Mouse (Mus musculus) stomach, embryonic 15.5 days (tissue): ENCODE data around the gene Spg11. TPM values are rescaled to one million over a fixed set of nuclear protein-coding genes. Genes with fewer than 3 reads are reported as not detected.
"Not testable (repeated sequence)": the region's sequence is repeated elsewhere in the genome, so short reads cannot be mapped to it uniquely, and the experiment has no call there.

Experiments
- ATAC-seq: fragments of 200-750 bp; cut with Nextera tagmentation; 2 replicates; pipeline ENCODE4 v1.8.0; 2017; ENCODE audit warnings: low read depth, moderate number of reproducible peaks, moderate TSS enrichment; ENCODE audit not compliant: insufficient read depth, low FRiP score
- H3K27ac ChIP-seq: fragments of 300-500 bp; sonication (generic); 2 replicates; pipeline ENCODE4 v1.5.1; 2015; ENCODE audit warnings: mild to moderate bottlenecking, inconsistent platforms
- H3K27me3 ChIP-seq: fragments of 300-500 bp; sonication (generic); replicated peaks from 2 replicates; pipeline ENCODE4 v1.6.1; 2015; ENCODE audit warnings: inconsistent platforms
- H3K36me3 ChIP-seq: fragments of 300-500 bp; sonication (generic); 2 replicates; pipeline ENCODE4 v1.6.1; 2015; ENCODE audit warnings: inconsistent platforms
- H3K4me1 ChIP-seq: fragments of 300-500 bp; sonication (generic); 2 replicates; pipeline ENCODE4 v1.6.1; 2015; ENCODE audit warnings: inconsistent platforms
- H3K4me2 ChIP-seq: fragments of 300-500 bp; sonication (generic); 2 replicates; pipeline ENCODE4 v1.6.1; 2015; ENCODE audit warnings: mild to moderate bottlenecking, inconsistent platforms
- H3K4me3 ChIP-seq: fragments of 300-500 bp; sonication (generic); replicated peaks from 2 replicates; pipeline ENCODE4 v1.5.1; 2015; ENCODE audit warnings: inconsistent platforms
- H3K9ac ChIP-seq: fragments of 300-500 bp; sonication (generic); 2 replicates; pipeline ENCODE4 v1.6.1; 2015; ENCODE audit warnings: inconsistent platforms
- H3K9me3 ChIP-seq: fragments of 300-500 bp; sonication (generic); 2 replicates; pipeline ENCODE4 v1.6.1; 2016; ENCODE audit warnings: inconsistent platforms
- whole genome bisulfite sequencing: fragments of 180-500 bp; shearing (Covaris S2); methylation state at CpG from one replicate; pipeline ENCODE4 v1.1.7; 2015; 5-methylcytosine and 5-hydroxymethylcytosine counted together
- polyA plus RNA-seq: library from polyadenylated mRNA; unstranded; fragments of >200 nt; fragmentation: Nextera tagmentation; extraction: Ambion mirVana; gene quantifications from 2 replicates; pipeline ENCODE4 v1.2.1, GENCODE M21; 2015

Spg11 gene
- polyA plus RNA-seq, 1 experiment from 2014 or later = 7.7 TPM

DNA sequence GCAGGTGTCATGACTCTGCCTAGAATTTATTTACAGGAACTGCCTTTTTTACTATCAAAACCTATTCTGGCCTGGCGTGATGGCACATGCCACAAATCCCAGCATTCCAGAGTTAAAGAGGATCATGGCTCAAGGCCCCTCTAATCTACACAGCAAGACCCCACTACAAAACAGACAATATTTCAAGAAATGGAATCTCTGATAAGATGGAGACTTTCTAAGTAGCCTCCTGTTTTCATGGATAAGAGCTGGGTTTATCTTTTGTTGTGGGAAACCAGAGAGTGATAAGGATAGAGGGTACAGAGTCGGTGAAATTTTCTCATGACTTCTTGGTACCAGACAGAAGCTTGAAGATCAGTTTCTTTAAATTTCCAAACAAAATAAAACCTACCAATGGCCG is 82.1 kb downstream of the Spg11 start:
- H3K9ac ChIP-seq = no peak overlapping the region
- H3K27ac ChIP-seq = no peak overlapping the region
- H3K27me3 ChIP-seq = no peaks in the 10 kb centered on the region
- no peak overlapping the region for H3K4me2 ChIP-seq
- ATAC-seq = peak; percentile 35; the same call in 1 of the 2 replicates
- H3K4me1 ChIP-seq = no peaks in the 10 kb centered on the region
- 81% methylated on average over 3 of the region's 3 CpGs for WGBS
- no peaks in the 10 kb centered on the region for H3K9me3 ChIP-seq
- H3K36me3 ChIP-seq = peaks cover 11% of the 10 kb centered on the region
- H3K4me3 ChIP-seq = no peak overlapping the region

- no peak overlapping the region for H3K4me3 ChIP-seq
- H3K4me1 ChIP-seq = no peaks in the 10 kb centered on the region
- no peak for ATAC-seq
- no peaks in the 10 kb centered on the region for H3K9me3 ChIP-seq
- no peak overlapping the region for H3K4me2 ChIP-seq
- 82% methylated on average over 5 of the region's 6 CpGs for WGBS
- H3K36me3 ChIP-seq = peaks cover 7% of the 10 kb centered on the region; the same call in 1 of the 2 replicates
- no peak overlapping the region for H3K27ac ChIP-seq
- H3K9ac ChIP-seq = no peak overlapping the region
- H3K27me3 ChIP-seq = no peaks in the 10 kb centered on the region
These were observed 86.2 kb downstream of the Spg11 start for GRCm38 (mm10) chr2:122031970-122032369.

DNA sequence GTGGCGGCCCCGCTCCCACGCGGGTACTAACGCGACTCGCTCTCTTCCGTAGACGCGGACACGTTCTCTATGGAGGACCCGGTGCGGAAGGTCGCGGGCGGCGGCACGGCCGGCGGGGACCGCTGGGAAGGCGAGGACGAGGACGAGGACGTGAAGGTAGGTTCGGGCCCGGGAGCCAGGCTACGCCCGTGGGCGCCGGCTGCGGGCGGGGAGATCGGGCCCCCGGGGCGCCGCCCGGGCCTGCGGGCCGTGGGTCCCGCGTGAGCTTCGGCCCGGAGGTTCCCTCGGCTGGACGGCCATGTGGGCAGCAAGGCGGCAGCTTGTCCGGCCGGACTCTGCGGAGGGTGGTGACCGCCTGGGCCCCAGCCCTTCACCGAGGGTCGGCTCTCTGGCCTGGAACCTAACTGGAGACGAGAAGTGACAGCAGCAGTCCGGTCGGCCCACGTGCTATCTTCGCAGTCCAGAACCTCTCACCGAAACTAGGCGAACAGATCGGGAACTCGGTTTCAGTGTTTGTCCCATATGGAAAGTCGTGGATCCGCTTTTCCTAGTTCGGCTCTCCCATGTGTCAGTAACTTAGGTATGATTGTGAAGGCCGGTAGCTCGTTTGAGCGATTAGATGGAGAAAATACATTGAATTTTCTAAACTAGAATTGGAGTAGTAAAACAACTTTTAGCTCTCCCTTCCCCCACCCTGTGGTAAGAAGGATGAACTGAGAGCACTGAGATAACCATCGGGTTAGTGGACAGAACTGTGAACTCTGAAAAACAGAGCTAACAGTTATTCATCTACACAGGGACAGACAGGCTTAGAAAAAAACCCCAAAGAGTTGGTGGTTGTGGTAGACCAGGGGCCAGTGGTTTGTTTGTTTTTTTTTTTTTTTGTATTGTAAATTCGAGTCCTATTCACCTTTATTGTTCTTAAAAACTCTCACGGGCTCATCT is 89.2 kb downstream of the Spg11 start:
- Histone ChIP-seq H3K27ac (peak overlapping the region; percentile 93), H3K9me3 (no peaks in the 10 kb centered on the region), H3K4me3 (peak overlapping the region; percentile 82), H3K27me3 (no peaks in the 10 kb centered on the region), H3K9ac (peak overlapping the region; percentile 77), H3K4me1 (no peaks in the 10 kb centered on the region), H3K36me3 (0 out of 2 replicates have a peak, but pooled peaks cover 3% of the 10 kb centered on the region), H3K4me2 (peak overlapping the region; percentile 56)
- WGBS = under 1% methylated on average over 69 of the region's 71 CpGs
- ATAC-seq = peak; percentile 53

- Histone ChIP-seq H3K4me3 (peak within 1 kb of the TSS; percentile 82), H3K9ac (peak within 1 kb of the TSS; percentile 77), H3K4me1 (no peaks in the 10 kb centered on the region), H3K27me3 (no peaks in the 10 kb centered on the region), H3K9me3 (no peaks in the 10 kb centered on the region), H3K4me2 (peak within 1 kb of the TSS; percentile 56), H3K36me3 (0 out of 2 replicates have a peak, but pooled peaks cover 3% of the 10 kb centered on the region), H3K27ac (peak within 1 kb of the TSS; percentile 93)
- peak; percentile 99 for ATAC-seq
- WGBS = under 1% methylated on average over 64 of the region's 67 CpGs
These were observed 90.1 kb downstream of the Spg11 start, which contains the start of gene Eif3j1 for GRCm38 (mm10) chr2:122027862-122028755. Gene Eif3j1 (plus strand): TSS chr2:122028546.

DNA sequence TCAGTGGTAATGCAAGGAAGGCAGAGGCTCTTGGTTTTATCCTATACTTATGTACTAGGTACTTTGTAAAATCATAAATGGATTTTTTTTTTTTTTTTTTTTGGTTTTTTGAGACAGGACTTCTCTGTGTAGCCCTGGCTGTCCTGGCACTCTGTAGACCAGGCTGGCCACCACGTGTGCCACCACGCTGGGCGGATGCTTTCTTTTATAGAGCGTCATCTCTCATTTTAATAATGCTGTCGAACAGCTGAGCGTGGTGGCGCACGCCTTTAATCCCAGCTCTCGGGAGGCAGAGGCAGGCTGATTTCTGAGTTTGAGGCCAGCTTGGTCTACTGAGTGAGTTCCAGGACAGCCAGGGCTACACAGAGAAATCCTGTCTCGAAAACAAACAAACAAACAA is 91.1 kb downstream of the Spg11 start:
- H3K9ac ChIP-seq, H3K27me3 ChIP-seq, H3K27ac ChIP-seq, ATAC-seq, H3K4me1 ChIP-seq, H3K9me3 ChIP-seq, H3K4me3 ChIP-seq, H3K36me3 ChIP-seq: not testable (repeated sequence)
- 89% methylated on average over 10 of the region's 10 CpGs for WGBS
- H3K4me2 ChIP-seq = 0 out of 2 replicates have a peak overlapping the region, but pooled peaks have one; percentile 56

DNA sequence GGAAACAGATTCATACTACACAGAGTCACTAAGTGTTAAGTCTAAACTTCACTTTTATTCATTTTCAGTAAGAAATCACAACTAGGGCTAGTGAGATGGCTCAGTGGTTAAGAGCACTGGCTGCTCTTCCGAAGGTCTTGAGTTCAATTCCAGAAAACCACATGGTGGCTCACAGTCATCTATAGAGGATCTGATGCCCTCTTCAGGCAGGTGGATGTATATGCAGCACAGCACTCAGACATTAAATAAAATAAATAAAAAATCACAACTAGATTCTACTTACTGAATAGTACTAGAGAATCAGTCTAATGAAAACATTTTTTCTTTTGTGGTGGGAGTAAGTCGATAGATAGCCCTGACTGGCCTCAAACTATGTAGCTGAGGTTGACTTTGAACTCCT is 95.9 kb downstream of the Spg11 start:
- no peaks in the 10 kb centered on the region for H3K36me3 ChIP-seq
- no peak overlapping the region for H3K4me3 ChIP-seq
- H3K27me3 ChIP-seq = no peaks in the 10 kb centered on the region
- ATAC-seq = no peak
- no peak overlapping the region for H3K4me2 ChIP-seq
- no peaks in the 10 kb centered on the region for H3K9me3 ChIP-seq
- H3K27ac ChIP-seq = no peak overlapping the region
- H3K4me1 ChIP-seq = no peaks in the 10 kb centered on the region
- no peak overlapping the region for H3K9ac ChIP-seq
- 82% methylated on average over 2 of the region's 2 CpGs for WGBS

- no peak overlapping the region for H3K9ac ChIP-seq
- no peaks in the 10 kb centered on the region for H3K27me3 ChIP-seq
- H3K9me3 ChIP-seq = no peaks in the 10 kb centered on the region
- ATAC-seq = no peak
- no peak overlapping the region for H3K4me2 ChIP-seq
- H3K27ac ChIP-seq = no peak overlapping the region
- no peaks in the 10 kb centered on the region for H3K4me1 ChIP-seq
- 20% methylated on average over 1 of the region's 1 CpGs for WGBS
- no peaks in the 10 kb centered on the region for H3K36me3 ChIP-seq
- no peak overlapping the region for H3K4me3 ChIP-seq
These were observed 99.5 kb downstream of the Spg11 start for GRCm38 (mm10) chr2:122018705-122019104.

DNA sequence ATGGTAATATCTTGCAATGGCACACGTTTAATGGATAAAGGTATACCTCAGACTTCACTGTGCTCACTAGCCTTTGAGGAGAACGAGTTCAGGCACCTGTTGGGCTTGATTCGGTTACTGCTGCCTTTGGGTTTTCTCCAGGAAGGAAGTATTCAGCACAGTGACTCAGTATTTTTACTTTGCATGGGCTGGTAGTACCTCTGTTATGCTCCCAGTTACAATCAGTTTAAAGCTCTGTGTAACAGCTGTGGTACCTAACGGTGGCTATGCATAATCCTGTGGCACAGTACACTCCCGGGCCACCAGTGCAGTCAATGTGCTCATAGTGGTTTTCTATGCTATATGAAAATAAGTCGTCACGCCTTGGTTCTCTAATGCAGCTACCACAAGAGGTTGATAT is 106.7 kb downstream of the Spg11 start:
- no peak for ATAC-seq
- Histone ChIP-seq H3K4me1 (no peaks in the 10 kb centered on the region), H3K4me3 (no peak overlapping the region), H3K27me3 (no peaks in the 10 kb centered on the region), H3K4me2 (no peak overlapping the region), H3K36me3 (peaks cover 6% of the 10 kb centered on the region; the same call in 1 of the 2 replicates), H3K9ac (no peak overlapping the region), H3K9me3 (no peaks in the 10 kb centered on the region), H3K27ac (no peak overlapping the region)
- WGBS = 83% methylated on average over 7 of the region's 7 CpGs

- ATAC-seq = no peak
- WGBS = 91% methylated on average over 3 of the region's 3 CpGs
- Histone ChIP-seq H3K9me3 (no peaks in the 10 kb centered on the region), H3K27ac (no peak overlapping the region), H3K4me3 (no peak overlapping the region), H3K9ac (no peak overlapping the region), H3K27me3 (no peaks in the 10 kb centered on the region), H3K36me3 (peaks cover 6% of the 10 kb centered on the region; the same call in 1 of the 2 replicates), H3K4me2 (no peak overlapping the region), H3K4me1 (no peaks in the 10 kb centered on the region)
These were observed 109.4 kb downstream of the Spg11 start for GRCm38 (mm10) chr2:122008832-122009231.
